Comparison of ENCODE assay signal across 15 mouse cellular contexts in the genomic region with DNA sequence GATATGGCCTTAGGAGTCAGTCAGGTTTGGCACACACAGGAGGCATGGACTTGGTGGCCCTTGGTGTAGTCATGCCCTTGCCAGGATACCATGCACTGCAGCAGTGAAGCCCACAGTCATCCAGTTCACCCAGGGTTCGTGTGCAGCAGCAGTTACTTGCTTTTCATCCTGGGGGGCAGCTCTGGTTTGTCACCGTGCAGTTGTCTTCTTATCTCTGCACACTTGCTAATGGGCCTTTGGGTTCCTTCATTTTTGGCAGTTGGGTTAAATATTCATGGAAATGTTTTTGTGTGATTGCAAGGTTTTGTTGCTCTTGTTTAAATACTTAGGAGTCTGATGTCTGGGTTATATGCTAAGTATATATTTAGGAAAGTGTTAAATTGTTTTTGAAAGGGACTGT.
"Had no signal": no experiment of that assay in that cellular context is flagged by ENCODE, and none has a peak within 500 bp of the region (broad histone marks: within the 10 kb centered on the region; RNA-seq: fewer than 3 reads in every experiment).

No protein-coding gene starts in this region.

- H3K4me1 ChIP-seq: neural tube, embryonic 15.5 days; stomach, embryonic 15.5 days had no signal

- H3K27ac ChIP-seq: neural tube, embryonic 15.5 days; stomach, embryonic 15.5 days; stomach, postnatal 0 days had no signal

- DNase-seq: retina, postnatal 1 day; right cerebral cortex, adult 18-20 months; right cerebral cortex, postnatal 14 days; right cerebral cortex, postnatal 25 days; right cerebral cortex, postnatal 4 days; spleen, adult 18-20 months; thymus, adult 18-20 months; thymus, adult 2 months; thymus, postnatal 14 days; thymus, postnatal 25 days; thymus, postnatal 36 days; thymus, postnatal 4 days had no signal

- H3K4me2 ChIP-seq: neural tube, embryonic 15.5 days; stomach, embryonic 15.5 days had no signal

- H3K4me3 ChIP-seq: neural tube, embryonic 15.5 days; stomach, embryonic 15.5 days had no signal

- H3K9me3 ChIP-seq: stomach, embryonic 15.5 days had no signal

- H3K9ac ChIP-seq: neural tube, embryonic 15.5 days; stomach, embryonic 15.5 days had no signal

- H3K36me3 ChIP-seq: neural tube, embryonic 15.5 days; stomach, embryonic 15.5 days had no signal

- H3K27me3 ChIP-seq: neural tube, embryonic 15.5 days; stomach, embryonic 15.5 days had no signal
